Mouse (Mus musculus) embryo, embryonic 11.5 days (tissue): ENCODE results near the gene Lasp1.

Source experiments
- DNase-seq: peaks from one replicate; pipeline ENCODE4 v3.0.0-alpha.2; 2012; ENCODE audit warnings: low read depth, low spot score

Gene Lasp1

GRCm38 (mm10) chr11:97810970-97811369 is 12.2 kb downstream of the Lasp1 start:
- no peak for DNase-seq

DNA sequence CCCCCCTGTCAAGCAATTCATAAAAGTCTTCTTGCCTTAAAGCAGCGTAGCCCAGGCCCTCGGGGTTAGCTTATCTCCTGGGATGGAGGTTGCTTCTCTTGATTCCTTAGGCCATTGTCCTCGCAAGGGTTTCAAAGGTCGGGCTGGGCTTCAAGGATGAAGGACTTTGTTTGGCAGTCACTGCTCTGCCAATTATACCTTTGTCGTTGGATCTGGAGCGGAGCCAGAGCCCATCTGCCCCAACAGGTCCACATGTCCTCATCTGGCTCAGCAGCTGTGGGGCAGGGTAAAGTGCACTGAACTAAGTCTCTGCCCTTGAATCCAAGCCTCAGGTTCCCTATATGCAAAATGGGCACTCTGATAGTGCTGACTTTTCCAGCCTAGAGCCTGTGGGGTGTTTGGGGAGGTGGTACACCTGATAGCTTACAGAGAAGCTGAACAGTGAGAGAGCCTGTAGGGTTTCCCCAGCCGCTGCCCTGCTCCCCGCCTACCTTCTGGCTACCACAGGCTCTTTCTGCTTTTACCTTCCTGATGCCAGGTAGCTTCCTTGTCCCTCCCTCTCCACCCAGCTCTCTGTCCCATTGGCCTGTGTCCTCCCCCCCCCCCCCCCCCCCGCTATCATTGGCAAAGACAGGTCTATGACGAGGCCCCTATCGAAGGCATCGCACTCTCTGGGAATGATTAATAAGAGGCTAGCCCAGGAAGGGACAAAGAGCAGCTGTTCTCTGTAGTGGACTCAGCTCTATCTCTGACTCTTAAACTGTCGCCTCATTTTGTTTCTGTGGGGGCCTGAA is 13.0 kb downstream of the Lasp1 start:
- DNase-seq, result no peak

DNA sequence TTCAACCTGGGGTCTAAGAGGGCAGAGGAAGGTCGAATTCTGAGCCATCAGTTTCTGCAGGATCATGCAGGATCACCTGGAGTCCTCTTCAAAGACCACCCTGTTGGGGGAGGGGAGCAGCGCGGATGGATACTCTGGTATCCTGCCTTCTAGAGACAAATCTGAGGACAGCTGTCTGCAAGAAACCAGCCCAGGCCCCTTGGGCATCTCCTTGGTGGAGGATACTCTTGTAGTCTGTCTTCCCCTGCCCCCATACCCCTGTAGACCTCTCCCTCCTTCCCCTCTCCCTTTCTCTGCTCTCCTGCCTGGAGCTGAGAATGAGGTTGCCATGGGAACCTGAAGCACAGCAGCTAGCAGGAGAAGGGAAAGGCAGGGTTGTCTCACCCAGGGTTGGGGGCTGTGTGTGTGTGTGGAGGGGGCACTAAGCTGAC is 13.7 kb downstream of the Lasp1 start:
- no peak for DNase-seq

GRCm38 (mm10) chr11:97813085-97813484 is 14.3 kb downstream of the Lasp1 start:
- DNase-seq, result no peak

- DNase-seq, result no peak
Measured at GRCm38 (mm10) chr11:97813746-97814515, 15.1 kb downstream of the Lasp1 start.

DNA sequence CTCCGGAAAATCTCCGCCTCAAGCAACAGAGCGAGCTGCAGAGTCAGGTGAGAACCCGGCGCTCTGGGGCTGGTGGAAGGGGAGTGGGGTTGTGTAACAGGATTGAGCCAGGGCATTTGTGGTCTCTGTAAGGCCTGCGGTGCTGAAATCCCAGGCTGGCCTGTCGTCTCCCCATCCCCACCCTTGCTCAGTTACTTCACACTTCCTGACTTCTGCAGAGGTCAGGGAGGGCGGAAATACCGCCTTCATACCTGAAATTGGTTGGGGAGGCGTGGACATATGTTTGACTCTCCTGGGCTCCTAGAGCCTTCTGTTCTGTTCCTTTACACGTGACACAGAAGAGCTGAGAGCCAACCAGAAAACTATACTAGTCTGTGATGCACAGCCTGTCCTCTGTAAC is 16.9 kb downstream of the Lasp1 start:
- DNase-seq, result no peak

GRCm38 (mm10) chr11:97816176-97816575 is 17.4 kb downstream of the Lasp1 start:
- DNase-seq, result no peak

DNA sequence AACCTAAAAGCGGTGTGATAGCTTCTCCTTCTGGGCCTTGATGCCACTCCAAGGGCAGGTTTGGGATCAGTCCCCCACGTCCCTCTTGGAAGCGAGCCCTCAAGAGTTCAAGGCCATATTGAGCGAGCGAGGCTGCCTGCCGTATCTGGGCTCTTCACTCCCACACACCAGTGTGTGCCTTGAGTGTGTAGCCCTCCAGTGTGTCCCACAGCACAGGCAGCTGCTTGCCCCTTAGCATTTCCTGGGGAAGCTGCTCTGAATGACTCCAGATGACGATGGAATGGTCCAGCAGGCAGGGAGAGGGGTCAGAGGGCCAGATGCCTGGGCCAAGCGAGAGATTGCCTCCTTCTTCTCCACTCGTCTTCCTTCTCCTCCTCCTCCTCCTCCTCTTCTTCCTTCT is 18.1 kb downstream of the Lasp1 start:
- no peak for DNase-seq

DNA sequence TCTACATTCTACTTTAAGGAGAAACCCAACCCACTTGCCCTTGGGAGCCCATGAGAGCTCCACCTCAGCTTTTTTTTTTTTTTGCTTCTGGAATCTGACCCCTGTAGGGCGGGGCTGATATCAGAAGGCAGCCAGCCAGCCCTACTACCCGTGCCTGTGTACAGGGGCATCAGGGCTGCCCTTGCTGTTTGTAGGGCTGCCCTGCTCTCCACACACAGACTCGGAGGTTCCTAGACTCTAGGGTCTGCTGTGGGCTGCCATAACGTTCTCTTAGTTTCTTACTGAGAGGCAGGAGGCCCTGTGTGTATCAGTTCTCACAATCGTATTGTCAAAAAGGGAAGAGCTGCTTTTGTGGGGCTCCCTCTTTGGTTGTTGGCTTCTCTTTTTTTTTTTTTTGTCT is 18.6 kb downstream of the Lasp1 start:
- no peak for DNase-seq

DNA sequence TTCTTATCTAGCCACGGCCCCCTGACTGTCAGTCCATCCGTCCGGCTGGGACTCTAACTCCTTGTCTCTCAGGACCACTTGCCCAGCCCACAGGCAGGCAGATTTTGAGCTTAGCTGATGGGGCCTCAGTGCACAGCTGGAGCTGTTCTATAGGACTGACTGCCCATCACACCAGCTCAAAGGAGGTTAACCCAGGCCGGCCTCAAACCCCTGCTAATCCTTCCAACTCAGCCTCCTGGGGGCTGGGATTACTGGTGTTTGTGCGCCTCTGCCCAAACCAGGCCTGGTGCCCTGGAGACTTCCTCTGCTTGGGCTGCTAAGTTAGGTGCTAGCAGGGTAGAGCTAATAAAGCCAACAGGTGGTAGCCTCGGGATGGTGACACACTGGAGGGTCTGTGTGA is 19.2 kb downstream of the Lasp1 start:
- no peak for DNase-seq

DNA sequence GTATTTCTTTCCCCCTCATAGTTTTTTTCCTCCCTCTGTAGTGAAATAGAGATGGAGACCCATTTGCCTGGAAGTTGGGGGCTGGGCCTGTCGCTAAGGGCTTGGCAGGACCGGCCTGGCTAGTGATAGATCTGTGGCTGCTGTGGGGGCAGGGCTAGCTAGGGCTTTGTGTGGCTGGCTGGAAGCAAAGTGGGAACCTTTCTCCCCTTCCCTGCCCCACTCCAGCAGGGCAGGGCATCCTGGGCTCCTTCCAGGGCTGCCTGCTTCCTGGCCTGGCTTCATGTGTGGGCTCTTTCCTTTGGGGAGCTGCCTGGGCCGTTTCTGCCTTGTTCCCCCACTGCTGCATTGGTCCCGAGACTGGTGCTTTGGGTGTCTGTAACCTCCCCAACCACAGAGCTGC is 19.8 kb downstream of the Lasp1 start:
- DNase-seq, result no peak

DNA sequence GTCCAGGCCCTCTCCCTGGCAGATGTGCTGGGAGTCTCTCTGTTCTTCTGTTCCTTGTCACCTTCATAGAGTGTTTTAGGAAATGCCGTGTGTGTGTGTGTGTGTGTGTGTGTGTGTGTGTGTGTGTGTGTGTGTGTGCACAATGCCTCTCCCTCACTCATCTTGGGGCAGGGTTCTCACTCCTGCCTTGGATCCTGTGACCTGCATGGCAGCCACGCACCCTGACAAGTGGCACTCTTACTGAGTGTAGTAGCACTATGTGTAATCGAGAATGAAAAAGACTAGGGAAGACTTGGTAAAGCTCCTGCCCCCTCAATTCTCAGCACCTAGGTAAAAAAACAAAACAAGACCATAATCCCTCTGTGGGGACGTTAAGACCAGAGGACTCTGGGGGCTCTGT is 20.3 kb downstream of the Lasp1 start:
- no peak for DNase-seq

- DNase-seq, result no peak
Measured at GRCm38 (mm10) chr11:97819923-97820322, 21.1 kb downstream of the Lasp1 start.

DNA sequence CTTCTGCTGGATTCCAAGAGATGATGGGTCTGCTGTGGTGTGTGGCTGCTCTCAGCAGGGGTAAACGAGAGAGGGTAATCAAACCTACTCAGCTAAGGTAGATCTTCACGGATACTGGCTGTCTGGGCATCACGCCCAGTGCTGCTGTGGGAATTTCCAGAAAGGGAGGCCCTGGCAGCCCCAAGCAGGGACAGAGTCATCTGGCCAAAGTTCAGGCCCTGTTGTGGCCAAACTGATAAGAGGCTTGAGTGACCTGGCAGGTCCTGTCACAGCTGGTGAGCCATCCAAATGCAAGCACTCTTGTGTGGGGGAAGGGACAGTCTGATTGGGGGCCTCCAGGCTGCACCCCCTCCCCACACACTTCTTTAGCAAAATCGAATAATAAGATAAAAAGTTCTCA is 22.0 kb downstream of the Lasp1 start:
- DNase-seq, result no peak

GRCm38 (mm10) chr11:97821401-97822064 is 22.7 kb downstream of the Lasp1 start:
- no peak for DNase-seq

GRCm38 (mm10) chr11:97822840-97823603 is 24.2 kb downstream of the Lasp1 start:
- DNase-seq, result no peak

- no peak for DNase-seq
Measured at GRCm38 (mm10) chr11:97824168-97824567, 25.4 kb downstream of the Lasp1 start.

DNA sequence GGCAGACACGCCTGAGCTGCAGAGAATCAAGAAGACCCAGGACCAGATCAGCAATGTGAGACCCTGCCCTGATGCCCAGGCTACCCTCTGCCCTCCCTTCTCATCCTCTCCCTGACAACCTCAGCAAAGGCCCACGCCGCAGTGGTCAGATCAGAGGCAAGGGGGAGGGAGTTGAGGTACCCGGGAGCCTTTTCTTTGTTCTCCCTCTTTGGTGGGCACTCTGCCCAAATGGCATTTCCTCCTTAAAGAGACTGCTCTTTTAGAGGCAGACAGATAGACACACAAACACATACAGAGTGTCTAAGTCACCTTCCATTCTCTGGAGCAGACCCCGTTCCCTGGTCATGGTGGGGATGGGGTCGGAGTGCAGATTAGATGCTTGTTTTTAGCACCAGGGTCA is 26.1 kb downstream of the Lasp1 start:
- DNase-seq, result no peak

- DNase-seq, result no peak
Measured at GRCm38 (mm10) chr11:97825295-97825694, 26.5 kb downstream of the Lasp1 start.

DNA sequence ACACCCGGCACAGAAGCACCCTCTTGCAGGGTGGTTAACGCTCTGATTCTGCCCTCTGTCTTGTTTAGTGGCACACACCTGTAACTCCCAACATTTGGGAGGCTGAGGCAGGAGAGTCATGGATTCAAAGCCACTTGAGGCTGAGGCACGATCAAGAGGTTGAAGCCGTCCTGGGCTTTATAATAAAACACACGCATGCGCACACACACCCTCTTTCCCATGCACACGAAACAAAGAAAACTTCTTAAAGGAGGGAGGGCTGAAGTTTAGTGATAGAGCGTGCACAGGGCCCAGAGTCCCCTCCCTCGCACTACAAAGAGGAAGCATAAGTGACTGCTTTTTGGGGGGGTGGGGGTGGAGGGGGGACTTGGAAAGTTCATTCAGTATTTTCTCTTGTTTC is 27.2 kb downstream of the Lasp1 start:
- no peak for DNase-seq

- DNase-seq, result no peak
Measured at GRCm38 (mm10) chr11:97826414-97826813, 27.6 kb downstream of the Lasp1 start.

- DNase-seq, result no peak
Measured at GRCm38 (mm10) chr11:97827654-97828053, 28.9 kb downstream of the Lasp1 start.
